Mouse (Mus musculus): ENCODE measurements around the gene AI597479.

AI597479 gene

DNA sequence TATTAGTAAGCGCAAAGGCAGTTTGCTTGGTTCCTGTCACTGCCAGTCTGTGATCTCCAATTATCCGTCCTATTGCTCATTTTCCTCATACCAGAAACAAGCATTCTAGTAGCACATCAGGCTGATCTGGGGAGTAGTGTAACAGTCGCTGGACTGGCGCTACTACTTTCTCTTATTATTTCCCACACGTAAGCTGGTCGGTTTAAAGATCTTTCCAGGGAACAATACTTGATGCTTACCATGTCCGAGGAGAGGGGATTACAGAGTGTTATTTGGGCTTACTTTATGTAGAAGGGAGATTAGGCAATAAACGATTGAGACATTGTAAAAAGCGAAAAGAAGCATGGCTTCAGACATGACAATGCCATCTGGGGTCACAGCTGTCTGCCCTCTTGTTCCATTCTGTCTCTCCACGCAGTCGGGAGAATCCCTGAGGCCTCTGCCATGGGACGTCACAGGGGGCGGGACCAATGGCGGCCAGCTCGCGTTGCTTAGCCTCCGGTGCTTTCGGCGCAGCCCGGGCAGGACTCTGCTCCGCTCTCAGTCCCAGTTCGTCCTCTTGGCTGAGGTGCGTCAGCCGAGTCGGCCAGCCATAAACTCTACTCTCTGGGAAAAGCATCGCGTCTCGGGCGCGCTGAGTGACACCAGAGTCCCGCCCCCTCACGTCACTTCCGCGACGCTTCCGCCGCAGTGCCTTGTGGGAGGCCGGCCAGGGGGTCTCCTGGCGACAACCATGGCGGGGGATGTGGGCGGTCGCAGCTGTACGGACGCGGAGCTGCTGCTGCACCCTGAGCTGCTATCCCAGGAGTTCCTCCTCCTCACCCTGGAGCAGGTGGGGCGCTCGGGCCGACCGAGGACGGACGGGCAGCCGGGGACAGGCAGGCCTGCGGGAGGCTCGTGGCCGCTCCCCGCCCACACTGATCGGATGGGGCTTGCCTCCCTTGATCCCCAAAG is at the start of gene AI597479, which contains the start of gene Tgfbrap1:
TSS of gene AI597479 (plus strand) at position 680 of the 954 bp plus-strand sequence.
TSS of gene Tgfbrap1 (minus strand) at position 607 of the 954 bp plus-strand sequence.
- DNase-seq (ENCODE audit: low spot score): peak; percentile 97

DNA sequence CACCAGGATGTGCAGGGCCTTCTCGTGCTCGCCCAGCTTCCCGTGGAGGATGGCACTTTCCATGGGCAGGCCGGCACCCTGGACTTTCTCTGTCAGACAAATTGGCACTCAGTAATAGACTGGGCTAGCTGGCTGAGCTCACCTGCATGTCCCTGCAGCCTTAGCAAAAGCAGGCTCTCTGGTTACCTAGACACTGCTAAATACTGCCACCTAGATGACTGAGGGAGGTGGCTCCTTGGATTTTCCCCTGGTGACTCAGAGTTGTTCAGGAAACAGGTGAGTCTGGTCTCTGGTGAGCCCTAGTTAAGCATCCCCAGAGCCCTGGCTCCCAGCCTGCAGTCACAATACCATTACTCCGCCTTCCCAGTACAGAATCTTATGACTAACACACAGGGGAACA is 46.6 kb upstream of the AI597479 start:
- DNase-seq (ENCODE audit: low spot score): no peak

DNA sequence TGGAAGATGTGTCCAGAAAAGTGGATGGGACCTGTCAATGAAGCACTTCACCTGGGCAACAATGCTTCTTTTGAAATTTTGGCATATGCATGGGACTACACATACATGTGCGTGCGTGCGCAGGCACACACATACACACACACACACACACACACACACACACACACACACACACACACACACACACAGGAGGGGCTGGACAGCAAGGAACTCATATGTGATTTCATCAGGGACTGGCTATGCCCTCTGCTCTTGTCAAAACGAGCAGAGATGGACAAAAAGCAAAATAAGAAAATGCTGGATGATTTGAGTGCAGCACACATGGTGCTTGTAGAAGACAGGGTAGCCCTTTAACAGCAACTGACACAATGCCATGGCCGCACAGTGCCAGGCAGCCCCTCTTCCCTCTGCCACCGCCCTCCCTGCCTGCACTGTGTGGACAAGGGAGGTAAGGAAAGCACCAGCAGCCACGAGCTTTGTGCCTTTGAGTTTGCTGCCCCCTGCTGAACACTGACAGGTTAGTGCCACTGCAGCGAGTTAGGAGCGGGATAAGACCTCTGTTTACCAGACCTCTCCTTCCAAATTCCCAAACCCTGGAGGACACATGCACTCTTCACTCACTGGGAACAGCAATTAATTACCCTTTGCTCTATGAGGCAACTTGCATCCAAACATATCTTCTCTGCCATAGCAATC is 32.7 kb upstream of the AI597479 start:
- DNase-seq (ENCODE audit: low spot score): peak; percentile 88

DNA sequence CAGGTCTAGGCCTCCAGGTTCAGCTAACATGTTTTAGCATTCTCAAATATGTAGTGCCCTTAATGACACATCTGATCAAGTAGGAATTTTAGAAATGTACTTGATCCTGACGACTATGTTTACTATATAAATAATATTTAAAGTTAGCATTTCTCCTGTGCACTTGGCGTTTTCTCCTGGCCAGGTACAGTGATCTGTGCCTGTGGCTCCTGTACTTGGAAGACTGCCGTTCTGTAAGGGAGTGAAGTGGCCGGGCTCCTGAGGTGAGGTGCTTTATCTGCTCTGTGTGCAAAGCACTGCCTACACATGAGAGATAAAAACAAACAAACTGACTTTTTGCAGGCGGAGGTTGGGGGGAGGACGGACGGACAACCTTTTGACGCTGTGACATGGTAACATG is 31.9 kb upstream of the AI597479 start:
- DNase-seq (ENCODE audit: low spot score): no peak

DNA sequence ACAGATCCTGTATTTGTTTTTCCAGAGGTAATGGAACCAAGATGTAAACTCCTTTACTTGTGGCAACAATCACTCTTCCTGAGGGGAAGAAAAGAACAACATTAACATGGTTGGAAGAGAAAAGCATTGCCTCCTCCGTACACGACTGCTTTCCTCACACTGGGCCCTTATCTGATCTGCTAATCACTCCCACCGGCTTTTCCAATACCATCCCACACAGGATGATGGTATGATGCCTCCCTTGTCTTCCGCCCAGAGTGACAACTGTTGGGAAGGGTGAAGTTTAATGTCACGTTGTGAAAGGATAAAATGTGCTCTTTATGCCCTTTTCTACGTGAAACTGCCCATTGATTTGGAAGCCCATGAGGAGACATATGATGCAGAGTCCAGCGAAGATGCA is 31.0 kb upstream of the AI597479 start:
- no peak for DNase-seq (ENCODE audit: low spot score)

DNA sequence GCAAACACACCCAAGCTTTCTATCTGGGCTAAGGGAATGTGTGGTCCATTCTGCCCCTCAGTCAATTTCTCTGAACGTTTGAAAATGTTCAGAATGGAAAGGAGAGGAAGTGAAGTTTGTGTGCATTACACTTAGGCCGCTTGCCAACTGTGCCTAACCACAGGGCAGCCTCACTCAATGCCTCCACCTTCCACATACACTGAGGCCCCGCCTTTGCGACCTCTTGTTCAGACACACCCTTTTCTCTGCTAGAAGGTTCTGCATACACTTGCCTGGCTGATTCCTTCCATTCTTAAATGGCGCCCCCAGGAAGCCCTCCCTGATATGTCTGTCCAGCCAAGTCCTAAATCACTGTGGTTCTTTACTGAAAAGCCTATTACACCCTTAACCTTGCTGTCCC is 27.8 kb upstream of the AI597479 start:
- no peak for DNase-seq (ENCODE audit: low spot score)

DNA sequence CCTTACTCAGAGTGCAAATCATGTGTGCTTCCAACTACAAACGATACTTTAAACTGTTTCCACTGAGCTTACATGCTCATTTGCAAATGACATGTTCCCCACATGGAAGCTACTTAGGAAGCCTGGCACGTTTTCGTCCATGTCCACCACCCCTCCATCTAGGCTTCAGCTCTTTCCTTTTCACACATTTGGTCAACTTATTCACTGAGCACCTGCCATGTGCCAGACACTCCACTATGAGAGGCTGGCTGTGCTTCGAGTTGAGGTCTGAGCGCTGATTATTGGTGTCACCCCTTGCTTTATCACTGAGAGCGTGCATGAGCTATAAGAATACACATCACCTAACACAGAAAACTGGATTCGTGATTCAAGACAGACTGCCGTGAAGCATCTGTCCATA is 26.5 kb upstream of the AI597479 start:
- DNase-seq (ENCODE audit: low spot score): no peak

DNA sequence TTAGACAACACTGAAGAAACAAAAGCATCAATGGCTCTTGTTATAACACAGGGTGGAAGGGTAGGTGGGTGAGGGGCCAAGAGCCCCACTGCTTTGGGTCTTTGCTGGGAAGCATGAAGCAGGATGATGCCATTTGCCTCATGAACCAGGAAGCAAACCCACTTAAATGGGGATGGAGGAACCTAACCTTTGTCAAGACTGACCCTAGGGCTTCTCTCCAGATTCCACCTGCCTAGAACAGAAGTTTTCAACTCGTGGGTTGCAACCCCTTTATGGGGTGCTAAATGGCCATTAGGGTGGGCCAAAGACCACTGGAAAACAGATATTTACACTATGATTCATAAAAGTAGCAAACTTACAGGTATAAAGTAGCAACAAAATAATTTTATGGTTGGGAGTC is 25.9 kb upstream of the AI597479 start:
- DNase-seq (ENCODE audit: low spot score): no peak

DNA sequence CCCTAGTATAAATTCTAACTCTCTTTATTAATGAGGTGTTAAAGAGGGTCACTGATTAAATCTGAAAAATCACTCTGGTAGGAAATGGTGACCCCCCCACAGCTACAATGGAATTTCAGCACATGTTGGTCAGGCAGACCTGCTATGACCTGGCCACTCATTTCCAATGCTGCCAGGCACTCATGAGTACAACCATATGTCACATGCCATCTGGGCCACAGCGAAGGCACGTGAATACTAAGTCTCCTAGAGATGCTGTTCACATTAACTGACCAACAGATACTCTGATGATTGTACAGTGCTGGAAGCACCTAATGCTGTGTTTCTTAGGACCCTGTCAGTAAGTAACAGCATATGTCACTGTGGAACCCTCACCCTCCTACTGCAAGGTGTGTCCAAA is 23.7 kb upstream of the AI597479 start:
- DNase-seq (ENCODE audit: low spot score): no peak

DNA sequence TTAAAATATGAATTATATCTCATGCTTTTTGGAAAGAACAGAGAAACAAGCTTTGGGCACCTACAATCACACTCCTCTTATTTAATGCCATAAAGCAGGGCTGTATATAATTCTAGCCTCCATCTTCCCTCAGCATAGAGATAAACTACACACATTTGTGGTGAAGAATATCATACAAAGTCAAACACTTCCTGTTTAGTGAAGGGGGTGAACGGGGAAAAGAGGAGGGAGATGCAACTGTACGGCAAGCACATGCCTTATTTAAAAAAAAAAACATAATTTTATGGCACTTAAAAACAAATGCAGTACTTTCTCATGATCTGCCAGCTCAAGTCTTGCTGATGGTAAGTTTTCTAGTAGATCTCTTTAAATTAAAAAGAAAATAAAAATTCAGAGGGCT is 20.4 kb upstream of the AI597479 start:
- DNase-seq (ENCODE audit: low spot score): no peak

DNA sequence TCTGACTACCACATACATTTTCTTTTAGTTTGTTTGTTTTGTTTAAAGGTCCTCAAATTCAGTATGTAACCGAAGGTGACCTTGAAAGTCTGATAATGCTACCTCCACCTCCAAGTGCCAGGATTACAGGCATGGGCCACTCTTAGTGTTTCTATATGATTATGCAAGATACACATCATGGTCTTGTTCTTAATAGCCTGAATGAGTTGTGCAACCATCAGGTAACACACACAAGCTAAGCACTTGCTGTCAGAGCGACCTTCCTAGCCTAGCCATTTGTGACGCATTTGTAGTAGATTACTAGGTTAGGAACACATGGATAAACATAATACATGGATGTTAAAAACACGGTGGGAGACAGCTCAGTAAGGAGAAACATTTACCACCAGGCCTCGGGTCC is 15.6 kb upstream of the AI597479 start:
- no peak for DNase-seq (ENCODE audit: low spot score)

DNA sequence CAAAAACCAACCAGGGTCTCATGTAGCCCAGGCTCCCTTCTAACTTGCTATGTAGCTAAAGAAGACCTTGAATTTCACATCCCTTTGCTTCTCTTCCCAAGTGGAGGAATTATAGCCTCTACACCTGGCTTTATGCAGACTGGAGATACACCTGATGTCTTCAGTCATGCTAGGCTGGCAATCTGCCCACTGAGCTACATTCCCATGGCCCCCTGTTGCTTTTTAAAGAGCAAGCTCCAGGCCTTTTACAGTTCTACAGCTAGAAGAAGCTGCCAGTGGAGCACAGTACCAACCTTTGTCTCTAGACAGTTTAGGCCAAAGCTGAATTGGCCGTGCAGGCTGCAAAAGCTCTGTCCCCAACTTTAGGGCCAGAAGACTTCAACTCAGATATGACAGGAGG is 8.1 kb upstream of the AI597479 start:
- no peak for DNase-seq (ENCODE audit: low spot score)

DNA sequence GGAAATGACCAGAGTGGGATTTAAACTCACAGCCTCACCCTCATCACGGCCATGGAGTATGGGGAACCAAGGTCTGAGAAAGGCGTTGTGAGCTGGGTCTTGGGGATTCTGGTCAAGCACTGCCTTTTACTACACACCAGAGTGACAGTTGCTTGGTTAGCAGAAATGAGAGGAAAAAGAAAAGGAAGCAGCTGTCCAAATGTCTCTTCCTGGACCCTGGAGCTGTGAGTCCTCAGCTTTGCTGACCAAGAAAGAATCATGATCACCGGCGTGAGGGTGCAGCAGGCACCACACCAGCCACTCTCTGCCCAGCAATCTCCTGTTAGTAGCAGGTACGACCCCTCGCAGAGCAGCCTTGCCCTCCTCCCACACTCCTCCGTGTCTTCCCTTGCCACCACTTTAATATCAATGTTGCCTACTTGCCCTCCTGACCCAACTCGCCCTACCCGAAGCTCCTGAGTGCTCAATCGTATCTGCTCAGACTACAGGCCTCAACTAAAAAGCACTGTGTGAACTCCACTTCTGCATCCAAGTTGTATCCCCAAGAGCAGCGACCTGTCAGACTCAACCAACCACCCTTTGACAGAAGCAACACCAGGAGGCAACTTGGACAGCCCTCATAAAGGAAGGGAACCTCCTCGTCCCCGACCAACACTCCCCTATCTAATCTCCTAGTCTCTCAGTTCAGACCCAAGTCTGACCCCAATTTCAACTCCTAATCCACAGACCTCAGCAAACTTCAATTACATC is 7.0 kb upstream of the AI597479 start:
- DNase-seq (ENCODE audit: low spot score): no peak

DNA sequence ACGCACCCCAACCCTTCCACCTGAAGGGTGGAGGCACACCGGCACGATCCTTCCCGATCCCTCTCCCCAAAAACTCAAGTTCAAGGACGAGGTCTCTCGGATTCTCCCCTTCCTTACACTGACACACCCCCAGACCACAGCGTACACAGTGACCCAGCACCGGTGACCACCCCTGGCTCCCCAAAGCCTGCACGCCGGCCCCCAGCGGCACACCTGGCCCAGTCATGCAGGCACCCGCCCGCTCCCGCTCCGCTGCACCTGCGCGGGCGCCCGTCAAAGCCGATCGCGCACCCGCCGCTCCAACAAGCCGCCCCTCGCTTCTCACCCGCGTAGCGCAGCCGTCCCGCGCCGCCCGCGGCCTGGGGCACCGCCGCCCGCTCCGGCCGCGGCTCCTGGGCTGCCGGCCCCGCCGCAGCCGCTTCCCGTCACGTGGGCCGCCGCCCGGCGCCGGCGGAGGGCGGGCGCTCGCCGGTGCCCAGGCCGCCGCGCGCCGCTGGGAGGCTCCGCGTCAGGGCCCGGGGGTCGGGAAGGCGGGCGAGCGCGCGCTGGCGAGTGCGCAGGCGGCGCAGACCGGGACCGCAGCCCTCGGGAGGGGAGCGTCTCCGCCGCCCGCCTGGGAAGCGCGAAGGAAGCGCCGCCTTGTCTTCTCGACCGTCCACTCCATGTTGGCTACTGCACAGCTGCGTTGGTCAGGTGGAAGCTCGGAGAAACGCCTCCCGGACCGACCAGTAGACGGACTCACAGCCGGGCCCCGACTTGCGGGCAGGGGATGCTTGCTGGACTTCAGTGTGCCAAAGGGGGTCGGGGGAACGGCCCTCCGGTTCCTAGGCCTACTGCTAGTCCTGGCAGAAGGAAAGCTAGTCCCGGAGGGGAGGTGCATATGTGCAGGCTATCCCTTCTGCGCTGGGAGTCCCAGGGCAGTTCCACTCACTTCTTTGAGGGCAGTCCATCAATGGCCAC is 6.2 kb upstream of the AI597479 start:
- DNase-seq (ENCODE audit: low spot score): peak; percentile 71

DNA sequence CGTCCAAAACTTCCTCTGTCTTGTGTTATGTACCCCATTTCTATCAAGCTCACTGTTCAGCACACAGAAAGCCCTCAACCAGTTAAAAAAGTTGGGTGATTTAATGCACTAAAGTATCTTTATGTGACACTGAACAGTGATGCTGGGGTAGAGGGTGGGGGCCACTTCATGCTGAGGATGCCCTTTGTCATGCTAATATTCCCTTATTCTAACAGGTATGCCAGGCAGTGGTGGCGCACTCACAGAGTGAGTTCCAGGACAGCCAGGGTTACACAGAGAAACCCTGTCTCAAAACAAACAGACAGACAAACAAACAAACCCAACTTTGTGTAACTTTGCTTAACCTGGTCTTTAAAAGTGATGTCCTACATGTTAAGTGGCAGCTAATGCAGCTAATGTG is 4.3 kb upstream of the AI597479 start:
- no peak for DNase-seq (ENCODE audit: low spot score)

DNA sequence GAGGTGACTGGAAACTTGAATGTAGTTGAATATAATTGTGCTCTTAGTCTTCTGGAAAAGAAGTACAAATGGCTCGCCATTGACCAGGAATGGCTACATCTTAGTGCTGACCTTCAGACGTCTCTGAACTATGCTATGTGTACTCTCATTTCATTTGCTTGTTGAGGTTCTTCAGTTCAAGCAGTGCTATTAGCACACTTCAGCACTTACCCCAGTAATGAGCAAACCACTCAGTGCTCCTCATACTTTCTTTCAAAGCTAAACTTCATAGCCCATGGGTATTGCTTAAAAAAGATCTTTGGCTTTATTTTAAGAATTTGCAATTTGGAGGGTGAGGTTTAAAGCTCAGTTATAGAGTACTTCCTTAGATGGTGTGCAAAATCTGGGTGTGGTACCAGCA is 10.2 kb downstream of the AI597479 start:
- no peak for DNase-seq (ENCODE audit: low spot score)

DNA sequence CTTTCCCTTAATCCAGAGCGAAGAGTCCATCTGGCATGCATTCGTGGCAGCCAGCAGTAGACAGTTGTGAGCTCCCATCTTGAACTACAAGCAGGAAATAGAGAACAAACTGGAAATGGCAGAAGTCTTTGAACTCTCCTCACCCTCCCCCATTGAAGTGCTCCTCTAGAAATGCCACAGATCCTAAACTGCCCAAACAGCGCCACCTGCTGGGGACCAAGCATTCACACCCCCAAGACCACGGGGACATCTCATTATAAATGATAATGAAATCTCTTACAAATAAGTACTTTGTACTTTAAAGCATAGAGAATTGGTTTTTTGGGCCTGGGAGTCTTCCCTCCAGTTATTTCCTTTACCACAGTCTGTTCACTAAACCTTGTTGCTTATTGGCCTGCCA is 12.0 kb downstream of the AI597479 start:
- peak; percentile 65 for DNase-seq (ENCODE audit: low spot score)

DNA sequence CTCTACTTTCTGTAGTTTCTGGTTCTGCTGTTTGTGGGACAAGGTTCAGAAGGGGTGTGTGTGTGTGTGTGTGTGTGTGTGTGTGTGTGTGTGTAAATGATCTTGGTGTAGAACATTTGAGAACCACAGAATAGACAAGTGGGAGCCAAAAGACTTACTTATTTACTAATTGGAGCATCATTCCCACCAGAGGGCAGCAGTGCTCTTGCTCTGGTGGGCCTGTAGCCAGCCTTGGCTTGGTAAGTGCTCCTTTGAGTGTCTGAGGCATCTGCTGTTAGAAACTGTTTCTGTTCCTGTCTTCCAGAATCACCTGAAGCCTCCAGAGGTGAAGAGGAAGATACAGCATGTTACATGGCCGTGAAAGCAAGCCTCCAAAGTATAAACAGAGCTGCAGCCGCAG is 14.4 kb downstream of the AI597479 start:
- DNase-seq (ENCODE audit: low spot score): peak; percentile 72

DNA sequence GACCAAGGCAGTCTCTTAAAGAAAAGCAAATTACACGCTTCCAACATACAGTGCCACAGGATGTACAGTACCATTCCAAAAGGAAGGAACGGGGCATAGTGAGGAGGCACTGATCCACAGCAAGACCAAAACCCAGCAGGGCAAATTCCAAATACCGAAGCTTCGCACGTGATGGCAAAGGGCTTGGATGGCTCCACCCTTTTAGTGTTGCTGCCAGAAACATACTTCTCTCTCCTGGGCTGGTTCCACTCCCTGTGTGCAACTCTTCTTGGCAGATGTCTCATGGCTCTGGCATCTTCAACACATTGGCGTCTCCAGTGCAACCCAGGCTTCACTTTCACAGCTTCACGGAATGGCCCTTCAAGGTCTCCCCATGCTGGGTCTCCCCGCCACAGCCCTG is 18.9 kb downstream of the AI597479 start:
- no peak for DNase-seq (ENCODE audit: low spot score)

DNA sequence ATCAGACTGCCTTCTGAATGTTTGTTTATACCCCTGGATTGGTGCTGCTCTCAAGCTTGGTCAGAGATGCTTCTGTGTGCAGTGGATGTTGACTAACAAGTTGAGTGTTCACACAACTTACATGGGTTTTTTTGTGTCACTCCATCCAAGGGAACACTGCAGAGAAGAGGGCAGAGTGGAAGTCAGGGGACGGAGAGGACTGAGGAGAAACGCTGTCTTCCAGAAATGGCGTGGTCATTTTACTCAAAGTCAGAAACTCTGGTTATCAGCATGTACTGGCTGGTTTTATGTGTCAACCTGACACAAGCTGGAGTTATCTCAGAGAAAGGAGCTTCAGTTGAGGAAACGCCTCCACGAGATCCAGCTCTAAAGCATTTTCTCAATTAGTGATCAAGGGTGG is 22.4 kb downstream of the AI597479 start:
- DNase-seq (ENCODE audit: low spot score): no peak

DNA sequence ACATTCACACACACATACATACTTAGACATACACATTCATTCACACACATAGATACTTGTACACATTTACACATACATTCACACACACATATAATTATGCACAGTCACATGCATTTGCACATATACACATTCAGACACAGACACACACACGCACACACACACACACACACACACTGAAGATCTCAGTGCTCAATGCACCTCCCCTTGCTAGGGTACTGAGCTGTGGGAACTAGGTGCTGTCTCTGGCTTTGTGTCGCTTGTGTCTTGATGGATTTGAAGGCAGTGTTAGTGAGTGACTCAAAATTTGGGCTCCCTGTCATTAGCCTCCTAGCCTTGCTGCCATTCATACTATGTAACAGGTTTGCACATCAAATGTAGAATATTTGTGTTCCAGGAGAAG is 24.1 kb downstream of the AI597479 start:
- no peak for DNase-seq (ENCODE audit: low spot score)
